Mouse (Mus musculus) brain, embryonic 14.5 days (tissue): ENCODE measurements around the gene Iscu.

Source experiments
- CTCF ChIP-seq: fragments of 200-500 bp; IDR thresholded peaks from 2 replicates; pipeline ENCODE4 v1.5.1; 2012; ENCODE audit warnings: inconsistent platforms, mild to moderate bottlenecking, moderate library complexity, borderline replicate concordance; ENCODE audit not compliant: insufficient read depth, insufficient read length; ENCODE audit errors: extremely low read depth
- POLR2A ChIP-seq: fragments of 200-500 bp; IDR thresholded peaks from 2 replicates; pipeline ENCODE4 v1.6.1; 2012; ENCODE audit warnings: mild to moderate bottlenecking, inconsistent platforms, borderline replicate concordance; ENCODE audit not compliant: poor library complexity, insufficient read depth, insufficient read length, severe bottlenecking; ENCODE audit errors: extremely low read depth

GRCm38 (mm10) chr5:113800280-113800679, 27.7 kb downstream of the Iscu start, which contains the start of gene Tmem119:
- TF ChIP-seq CTCF (no peak), POLR2A (no peak)
